Mouse (Mus musculus) megakaryocyte, embryonic 14.5 days (primary cell): ENCODE results near the gene Zfp263.

Experiments
- FLI1 ChIP-seq: IDR thresholded peaks from 2 replicates; pipeline ENCODE4 v1.6.1; 2012; ENCODE audit warnings: low read length, inconsistent platforms, mixed read lengths
- GATA1 ChIP-seq: IDR thresholded peaks from 3 replicates; pipeline ENCODE4 v1.6.1; 2012; ENCODE audit warnings: mixed read lengths, low read length, inconsistent platforms, borderline replicate concordance

GRCm38 (mm10) chr16:3788394-3788793 lies 44.5 kb downstream of the Zfp263 start:
- no peak for TF ChIP-seq GATA1
- TF ChIP-seq FLI1, result no peak
